Mouse (Mus musculus) MEL (cell line): Measurements from ENCODE around the gene Ghrl. TPM values are rescaled to one million over a fixed set of nuclear protein-coding genes. Genes with fewer than 3 reads are reported as not detected.

Experiments used
- DNase-seq: peaks from one replicate; pipeline ENCODE4 v3.0.0; 2011; ENCODE audit warnings: low read depth, low spot score
- H3K27ac ChIP-seq: 2 replicates; pipeline ENCODE4 v1.5.1; 2012; ENCODE audit warnings: low read depth, mild to moderate bottlenecking, control low read depth, low read length, moderate library complexity; ENCODE audit not compliant: control insufficient read depth
- H3K27me3 ChIP-seq, 2 experiments: fragments of 150-350 bp in 1 of 2; sonication (generic) in 1 of 2; 2 replicates each; pipeline ENCODE4 v1.6.1; 2012; ENCODE audit warnings: low read length in 2 of 2, mild to moderate bottlenecking in 2 of 2, improper control_type of control experiment in 1 of 2, moderate library complexity in 1 of 2; ENCODE audit not compliant: insufficient read depth in 2 of 2, control insufficient read depth in 1 of 2
- H3K36me3 ChIP-seq, 2 experiments: 2 replicates each; pipeline ENCODE4 v1.6.1; 2012 to 2014; ENCODE audit warnings: low read length in 2 of 2, improper control_type of control experiment in 1 of 2, inconsistent platforms in 1 of 2, mild to moderate bottlenecking in 1 of 2; ENCODE audit not compliant: insufficient read depth in 2 of 2, control insufficient read depth in 1 of 2
- H3K4me1 ChIP-seq, 2 experiments: fragments of 150-350 bp in 1 of 2; sonication (generic) in 1 of 2; 2 replicates each; pipeline ENCODE4 v1.6.1; 2012; ENCODE audit warnings: low read length in 2 of 2, improper control_type of control experiment in 1 of 2, mild to moderate bottlenecking in 1 of 2; ENCODE audit not compliant: insufficient read depth in 2 of 2, control insufficient read depth in 1 of 2
- H3K4me3 ChIP-seq, 2 experiments: fragments of 150-350 bp in 1 of 2; sonication (generic) in 1 of 2; 2 replicates each; pipeline ENCODE4 v1.5.1; 2012; ENCODE audit warnings: low read depth in 2 of 2, low read length in 2 of 2, mild to moderate bottlenecking in 2 of 2, moderate library complexity in 2 of 2, control low read depth in 1 of 2, improper control_type of control experiment in 1 of 2; ENCODE audit not compliant: control insufficient read depth in 1 of 2, insufficient read depth in 1 of 2
- H3K79me2 ChIP-seq: 2 replicates; pipeline ENCODE4 v1.6.1; 2012; ENCODE audit warnings: mild to moderate bottlenecking, low read length, moderate library complexity; ENCODE audit not compliant: control insufficient read depth, poor library complexity, insufficient read depth
- H3K9ac ChIP-seq: 2 replicates; pipeline ENCODE4 v1.6.1; 2012; ENCODE audit warnings: low read depth, mild to moderate bottlenecking, control low read depth, low read length, moderate library complexity; ENCODE audit not compliant: control insufficient read depth, poor library complexity, severe bottlenecking
- H3K9me3 ChIP-seq: fragments of 150-350 bp; sonication (generic); replicated peaks from 2 replicates; pipeline ENCODE4 v1.6.1; 2012; ENCODE audit warnings: mild to moderate bottlenecking, low read length, improper control_type of control experiment, moderate library complexity; ENCODE audit not compliant: insufficient read depth
- BHLHE40 ChIP-seq: IDR thresholded peaks from 2 replicates; pipeline ENCODE4 v1.6.1; 2012; ENCODE audit warnings: low read depth, mild to moderate bottlenecking, inconsistent platforms, low read length, improper control_type of control experiment, borderline replicate concordance
- CTCF ChIP-seq, 3 experiments: IDR thresholded peaks in 2 of 3; conservative IDR thresholded peaks in 1 of 3; 2 replicates each; pipeline ENCODE4 v1.5.1; 2011 to 2012; ENCODE audit warnings: low read length in 3 of 3, low read depth in 2 of 3, mild to moderate bottlenecking in 2 of 3, improper control_type of control experiment in 1 of 3, inconsistent platforms in 1 of 3, mixed read lengths in 1 of 3, moderate library complexity in 1 of 3; ENCODE audit not compliant: control insufficient read depth in 1 of 3, insufficient read depth in 1 of 3, poor library complexity in 1 of 3, severe bottlenecking in 1 of 3
- EP300 ChIP-seq, 2 experiments: IDR thresholded peaks; 2 replicates each; pipeline ENCODE4 v1.6.1; 2011; ENCODE audit warnings: improper control_type of control experiment in 2 of 2, low read length in 2 of 2, low read depth in 1 of 2, mild to moderate bottlenecking in 1 of 2
- HCFC1 ChIP-seq: IDR thresholded peaks from 2 replicates; pipeline ENCODE4 v1.6.1; 2012; ENCODE audit warnings: low read depth, mild to moderate bottlenecking, inconsistent platforms, low read length, improper control_type of control experiment, moderate library complexity
- MAFK ChIP-seq: IDR thresholded peaks from 2 replicates; pipeline ENCODE4 v1.6.1; 2011; ENCODE audit warnings: low read depth, mild to moderate bottlenecking, low read length, improper control_type of control experiment, borderline replicate concordance
- MAX ChIP-seq: IDR thresholded peaks from 2 replicates; pipeline ENCODE4 v1.6.1; 2011; ENCODE audit warnings: low read length, improper control_type of control experiment
- MEF2A ChIP-seq: IDR thresholded peaks from 2 replicates; pipeline ENCODE4 v1.6.1; 2014; ENCODE audit warnings: low read depth, mild to moderate bottlenecking, inconsistent platforms, low read length, improper control_type of control experiment; ENCODE audit not compliant: poor library complexity, insufficient replicate concordance, severe bottlenecking; ENCODE audit errors: extremely low read depth
- MXI1 ChIP-seq: IDR thresholded peaks from 2 replicates; pipeline ENCODE4 v1.6.1; 2011; ENCODE audit warnings: mild to moderate bottlenecking, low read depth, low read length, improper control_type of control experiment
- MYB ChIP-seq: IDR thresholded peaks from 2 replicates; pipeline ENCODE4 v1.6.1; 2011; ENCODE audit warnings: mild to moderate bottlenecking, low read depth, low read length, improper control_type of control experiment
- MYC ChIP-seq: IDR thresholded peaks from 2 replicates; pipeline ENCODE4 v1.6.1; 2011; ENCODE audit warnings: low read depth, mild to moderate bottlenecking, low read length, improper control_type of control experiment, moderate library complexity
- NRF1 ChIP-seq: IDR thresholded peaks from 2 replicates; pipeline ENCODE4 v1.6.1; 2014; ENCODE audit warnings: low read depth, mild to moderate bottlenecking, inconsistent platforms, low read length, improper control_type of control experiment, moderate library complexity; ENCODE audit not compliant: poor library complexity, insufficient read depth, severe bottlenecking
- POLR2AphosphoS5 ChIP-seq: IDR thresholded peaks from 2 replicates; pipeline ENCODE4 v1.6.1; 2012; ENCODE audit warnings: low read depth, borderline replicate concordance, mild to moderate bottlenecking, inconsistent platforms, low read length, moderate library complexity, mixed read lengths
- SIN3A ChIP-seq: IDR thresholded peaks from 2 replicates; pipeline ENCODE4 v1.6.1; 2012; ENCODE audit warnings: low read length, improper control_type of control experiment, inconsistent platforms
- SMC3 ChIP-seq: IDR thresholded peaks from 2 replicates; pipeline ENCODE4 v1.6.1; 2011; ENCODE audit warnings: low read depth, low read length, improper control_type of control experiment
- TAL1 ChIP-seq: IDR thresholded peaks from 2 replicates; pipeline ENCODE4 v1.6.1; 2012; ENCODE audit warnings: mild to moderate bottlenecking, inconsistent platforms, low read length, moderate library complexity, mixed read lengths
- TBP ChIP-seq: IDR thresholded peaks from 2 replicates; pipeline ENCODE4 v1.8.0; 2011; ENCODE audit warnings: low read depth, low read length, improper control_type of control experiment
- TCF12 ChIP-seq: IDR thresholded peaks from 2 replicates; pipeline ENCODE4 v1.6.1; 2014; ENCODE audit warnings: low read depth, mild to moderate bottlenecking, inconsistent platforms, low read length, improper control_type of control experiment, moderate library complexity
- UBTF ChIP-seq: IDR thresholded peaks from 2 replicates; pipeline ENCODE4 v1.6.1; 2012; ENCODE audit warnings: low read depth, mild to moderate bottlenecking, inconsistent platforms, low read length, improper control_type of control experiment, moderate library complexity, borderline replicate concordance; ENCODE audit not compliant: insufficient read depth
- ZC3H11A ChIP-seq: IDR thresholded peaks from 2 replicates; pipeline ENCODE4 v1.6.1; 2012; ENCODE audit warnings: low read depth, mild to moderate bottlenecking, inconsistent platforms, low read length, improper control_type of control experiment
- ZKSCAN1 ChIP-seq: IDR thresholded peaks from 2 replicates; pipeline ENCODE4 v1.6.1; 2012; ENCODE audit warnings: low read depth, mild to moderate bottlenecking, inconsistent platforms, low read length, improper control_type of control experiment, moderate library complexity
- ZMIZ1 ChIP-seq: IDR thresholded peaks from 2 replicates; pipeline ENCODE4 v1.6.1; 2012; ENCODE audit warnings: low read depth, mild to moderate bottlenecking, inconsistent platforms, low read length, improper control_type of control experiment, moderate library complexity
- ZNF384 ChIP-seq: IDR thresholded peaks from 2 replicates; pipeline ENCODE4 v1.6.1; 2012; ENCODE audit warnings: low read depth, mild to moderate bottlenecking, inconsistent platforms, low read length, improper control_type of control experiment
- polyA plus RNA-seq, 2 experiments: library from polyadenylated mRNA; stranded (reverse) in 1 of 2; unstranded in 1 of 2; fragments of >175 nt in 1 of 2; fragments of >200 nt in 1 of 2; gene quantifications; 2 replicates each; pipeline versions ENCODE4 v1.2.1 to v1.2.4; 2012; ENCODE audit warnings: low replicate concordance in 2 of 2, low read depth in 1 of 2; ENCODE audit not compliant: insufficient read length in 2 of 2, insufficient read depth in 1 of 2, missing spikeins in 1 of 2
- total RNA-seq: library from RNA; depleted of rRNA; stranded (reverse); fragments of 300-350 nt; gene quantifications from 2 replicates; pipeline ENCODE4 v1.2.3, GENCODE M21; 2012

Gene Ghrl
- total and polyA plus RNA-seq, 3 experiments: 0.81 to 2.8 TPM; not detected in 1

DNA sequence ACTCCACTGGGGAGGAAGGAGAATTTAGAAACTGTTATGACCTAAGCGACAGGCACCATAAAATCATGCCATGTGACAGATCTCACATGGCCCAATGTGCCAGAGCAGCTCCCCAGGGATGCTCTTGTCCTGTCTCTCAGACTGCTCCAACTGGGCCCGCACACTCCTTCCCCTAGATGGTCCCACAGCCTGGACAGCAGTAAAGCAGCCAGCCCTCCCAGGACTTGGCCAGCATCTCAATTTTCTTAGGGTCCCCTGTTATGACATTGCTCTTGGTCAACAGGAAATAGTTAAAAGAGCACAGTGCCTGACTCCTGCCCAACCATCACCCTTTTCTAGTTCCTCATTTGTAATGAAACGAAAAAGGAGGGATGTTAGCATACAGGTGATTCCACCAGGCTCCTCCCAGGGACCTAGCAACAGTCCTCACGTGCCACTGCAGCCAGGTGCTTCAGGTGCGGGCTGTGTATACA, 27.0 kb downstream of the Ghrl start:
- H3K27ac ChIP-seq: peak overlapping the region; percentile 41
- no peak overlapping the region for H3K4me3 ChIP-seq
- peak overlapping the region; percentile 39; the same call in 1 of the 2 replicates for H3K9ac ChIP-seq
- peaks cover 26 to 56% of the 10 kb centered on the region in 2 experiments for H3K4me1 ChIP-seq
- H3K9me3 ChIP-seq: no peaks in the 10 kb centered on the region
- H3K27me3 ChIP-seq: no peaks in the 10 kb centered on the region
- peak; percentile 50 for DNase-seq
- H3K36me3 ChIP-seq: peaks cover 0 to 55% of the 10 kb centered on the region in 2 experiments; a peak in 2 of 4 replicates
- H3K79me2 ChIP-seq: peaks cover 17% of the 10 kb centered on the region
- TF ChIP-seq BHLHE40 (peak; percentile 62; the same call in 1 of the 2 replicates), ZKSCAN1 (no peak), ZC3H11A (no peak), MYC (0 out of 2 replicates have a peak, but pooled peaks have one; percentile 6)

GRCm38 (mm10) chr6:113691084-113691462, 28.6 kb downstream of the Ghrl start:
- Histone ChIP-seq H3K79me2 (peaks cover 7% of the 10 kb centered on the region), H3K27me3 (no peaks in the 10 kb centered on the region), H3K27ac (peak overlapping the region; percentile 83), H3K4me1 (peaks cover 26 to 55% of the 10 kb centered on the region in 2 experiments), H3K9ac (peak overlapping the region; percentile 67), H3K4me3 (peak overlapping the region; percentile 46 to 49), H3K36me3 (peaks cover 0 to 55% of the 10 kb centered on the region in 2 experiments; a peak in 2 of 4 replicates), H3K9me3 (no peaks in the 10 kb centered on the region)
- TF ChIP-seq POLR2AphosphoS5 (no peak), ZNF384 (0 out of 2 replicates have a peak, but pooled peaks have one; percentile 44), EP300 (IDR thresholded peaks at IDR 0.05; ENCODE audit: low read depth in 1 of 2, low read length in 2 of 2) (no peak), TAL1 (no peak), SIN3A (0 out of 2 replicates have a peak, but pooled peaks have one; percentile 9)
- DNase-seq: peak; percentile 63

- Histone ChIP-seq H3K27ac (peak overlapping the region; percentile 83), H3K36me3 (peaks cover 0 to 51% of the 10 kb centered on the region in 2 experiments; a peak in 2 of 4 replicates), H3K4me1 (peaks cover 25 to 50% of the 10 kb centered on the region in 2 experiments), H3K9me3 (no peaks in the 10 kb centered on the region), H3K4me3 (peak overlapping the region; percentile 46 to 49), H3K79me2 (peaks cover 7% of the 10 kb centered on the region), H3K9ac (peak overlapping the region; percentile 67), H3K27me3 (no peaks in the 10 kb centered on the region)
- peak; percentile 82 for DNase-seq
- TF ChIP-seq UBTF (no peak), MYB (no peak), SMC3 (no peak), TBP (0 out of 2 replicates have a peak, but pooled peaks have one; percentile 39), TCF12 (peak; percentile 90), HCFC1 (peak; percentile 50; the same call in 1 of the 2 replicates), SIN3A (peak; percentile 61), NRF1 (no peak), ZKSCAN1 (no peak), MXI1 (peak; percentile 32; the same call in 1 of the 2 replicates), MAFK (no peak), EP300 (IDR thresholded peaks at IDR 0.05; ENCODE audit: low read depth in 1 of 2, low read length in 2 of 2) (peak; percentile 79 to 87), ZNF384 (no peak), MAX (no peak), ZMIZ1 (0 out of 2 replicates have a peak, but pooled peaks have one; percentile 11), MEF2A (no peak), CTCF (IDR thresholded peaks at IDR 0.05 in 2 of 3, conservative IDR thresholded peaks at IDR 0.05 in 1 of 3; ENCODE audit: control insufficient read depth in 1 of 3, insufficient read depth in 1 of 3, low read depth in 2 of 3, low read length in 3 of 3, poor library complexity in 1 of 3, severe bottlenecking in 1 of 3) (no peak)
Observed at GRCm38 (mm10) chr6:113690400-113691083, 29.1 kb downstream of the Ghrl start.
